Mouse (Mus musculus) intestine, embryonic 16.5 days (tissue): ENCODE measurements at regions not wholly inside any gene's neighbourhood (a gene's known extent, or its start where the extent isn't known, plus 50 kb on each side); places are given as distances from the start of the nearest gene placed in this dataset.

ENCODE experiments used
- ATAC-seq: fragments of 200-750 bp; cut with Nextera tagmentation; 2 replicates; pipeline ENCODE4 v1.8.0; 2017; ENCODE audit warnings: moderate TSS enrichment, moderate library complexity
- H3K27ac ChIP-seq: fragments of 300-500 bp; sonication (generic); 2 replicates; pipeline ENCODE4 v1.5.1; 2014; ENCODE audit warnings: mild to moderate bottlenecking, low read length
- H3K27me3 ChIP-seq: fragments of 300-500 bp; sonication (generic); replicated peaks from 2 replicates; pipeline ENCODE4 v1.6.1; 2014; ENCODE audit warnings: low read length, control low read depth, mixed read lengths; ENCODE audit not compliant: control insufficient read depth, insufficient read depth
- H3K36me3 ChIP-seq: fragments of 300-500 bp; sonication (generic); 2 replicates; pipeline ENCODE4 v1.6.1; 2014; ENCODE audit warnings: low read length, control low read depth; ENCODE audit not compliant: control insufficient read depth, insufficient read depth
- H3K4me1 ChIP-seq: fragments of 300-500 bp; sonication (generic); 2 replicates; pipeline ENCODE4 v1.6.1; 2014; ENCODE audit warnings: low read length, control low read depth, mixed read lengths; ENCODE audit not compliant: control insufficient read depth, insufficient read depth
- H3K4me2 ChIP-seq: fragments of 300-500 bp; sonication (generic); 2 replicates; pipeline ENCODE4 v1.6.1; 2014; ENCODE audit warnings: low read depth, low read length, control low read depth
- H3K4me3 ChIP-seq: fragments of 300-500 bp; sonication (generic); 2 replicates; pipeline ENCODE4 v1.5.1; 2014; ENCODE audit warnings: mild to moderate bottlenecking, low read length
- H3K9ac ChIP-seq: fragments of 300-500 bp; sonication (generic); 2 replicates; pipeline ENCODE4 v1.6.1; 2014; ENCODE audit warnings: low read depth, low read length
- H3K9me3 ChIP-seq: fragments of 300-500 bp; sonication (generic); 2 replicates; pipeline ENCODE4 v1.6.1; 2016; ENCODE audit warnings: low read length, control low read depth; ENCODE audit not compliant: control insufficient read depth
- WGBS: fragments of 180-500 bp; shearing (Covaris S2); extraction: QIAGEN DNeasy Blood & Tissue Kit; methylation state at CpG from one replicate; pipeline ENCODE4 v1.1.7; 2014; 5-methylcytosine and 5-hydroxymethylcytosine counted together

- Histone ChIP-seq H3K36me3 (no peaks in the 10 kb centered on the region), H3K4me1 (no peaks in the 10 kb centered on the region), H3K4me2 (no peak overlapping the region), H3K27me3 (no peaks in the 10 kb centered on the region), H3K9me3 (no peaks in the 10 kb centered on the region), H3K9ac (no peak overlapping the region), H3K27ac (no peak overlapping the region), H3K4me3 (no peak overlapping the region)
- WGBS: 84% methylated on average over 1 of the region's 1 CpGs
- ATAC-seq: no peak
These were observed 1291.5 kb downstream of the Diaph3 start for GRCm38 (mm10) chr14:85849490-85849889.

- H3K4me2 ChIP-seq: no peak overlapping the region
- 78% methylated on average over 2 of the region's 2 CpGs for WGBS
- no peaks in the 10 kb centered on the region for H3K9me3 ChIP-seq
- no peaks in the 10 kb centered on the region for H3K36me3 ChIP-seq
- H3K4me3 ChIP-seq: no peak overlapping the region
- ATAC-seq: no peak
- no peaks in the 10 kb centered on the region for H3K4me1 ChIP-seq
- H3K27ac ChIP-seq: no peak overlapping the region
- no peak overlapping the region for H3K9ac ChIP-seq
- no peaks in the 10 kb centered on the region for H3K27me3 ChIP-seq
These were observed 1305.5 kb downstream of the Diaph3 start for GRCm38 (mm10) chr14:85835494-85835893.

- Histone ChIP-seq H3K27me3 (no peaks in the 10 kb centered on the region), H3K4me2 (no peak overlapping the region), H3K9me3 (no peaks in the 10 kb centered on the region), H3K36me3 (no peaks in the 10 kb centered on the region), H3K4me1 (no peaks in the 10 kb centered on the region), H3K27ac (no peak overlapping the region), H3K4me3 (no peak overlapping the region), H3K9ac (no peak overlapping the region)
- 12% methylated on average over 2 of the region's 2 CpGs for WGBS
- ATAC-seq: no peak
These were observed 1326.1 kb downstream of the Diaph3 start for GRCm38 (mm10) chr14:85814920-85815319.

- H3K9ac ChIP-seq: no peak overlapping the region
- H3K27me3 ChIP-seq: no peaks in the 10 kb centered on the region
- 51% methylated on average over 3 of the region's 3 CpGs for WGBS
- H3K27ac ChIP-seq: no peak overlapping the region
- no peaks in the 10 kb centered on the region for H3K36me3 ChIP-seq
- no peak overlapping the region for H3K4me3 ChIP-seq
- H3K4me2 ChIP-seq: no peak overlapping the region
- H3K4me1 ChIP-seq: no peaks in the 10 kb centered on the region
- no peaks in the 10 kb centered on the region for H3K9me3 ChIP-seq
- no peak for ATAC-seq
These were observed 1341.0 kb downstream of the Pcdh17 start for GRCm38 (mm10) chr14:85784386-85784785.

GRCm38 (mm10) chr14:85770636-85771035 is 1327.3 kb downstream of the Pcdh17 start:
- no peaks in the 10 kb centered on the region for H3K4me1 ChIP-seq
- H3K27ac ChIP-seq: no peak overlapping the region
- no peak for ATAC-seq
- no peaks in the 10 kb centered on the region for H3K9me3 ChIP-seq
- H3K4me3 ChIP-seq: no peak overlapping the region
- H3K27me3 ChIP-seq: no peaks in the 10 kb centered on the region
- no peak overlapping the region for H3K9ac ChIP-seq
- no peaks in the 10 kb centered on the region for H3K36me3 ChIP-seq
- no peak overlapping the region for H3K4me2 ChIP-seq
- 74% methylated on average over 4 of the region's 4 CpGs for WGBS

- H3K36me3 ChIP-seq: no peaks in the 10 kb centered on the region
- 79% methylated on average over 5 of the region's 5 CpGs for WGBS
These were observed 1324.9 kb downstream of the Pcdh17 start for GRCm38 (mm10) chr14:85768301-85768700.

GRCm38 (mm10) chr14:85757343-85757742 is 1314.0 kb downstream of the Pcdh17 start:
- Histone ChIP-seq H3K27me3 (no peaks in the 10 kb centered on the region), H3K9me3 (no peaks in the 10 kb centered on the region), H3K36me3 (no peaks in the 10 kb centered on the region), H3K4me1 (no peaks in the 10 kb centered on the region), H3K9ac (no peak overlapping the region), H3K4me2 (no peak overlapping the region), H3K27ac (no peak overlapping the region), H3K4me3 (no peak overlapping the region)
- ATAC-seq: no peak
- 72% methylated on average over 1 of the region's 1 CpGs for WGBS

More at GRCm38 (mm10) chr14:85768301-85768700, 1324.9 kb downstream of the Pcdh17 start:
- H3K4me3 ChIP-seq: no peak overlapping the region
- no peak for ATAC-seq
- no peaks in the 10 kb centered on the region for H3K4me1 ChIP-seq
- no peak overlapping the region for H3K27ac ChIP-seq
- no peaks in the 10 kb centered on the region for H3K27me3 ChIP-seq
- no peak overlapping the region for H3K9ac ChIP-seq
- H3K4me2 ChIP-seq: no peak overlapping the region
- H3K9me3 ChIP-seq: no peaks in the 10 kb centered on the region

- H3K27ac ChIP-seq: no peak overlapping the region
- H3K27me3 ChIP-seq: no peaks in the 10 kb centered on the region
- no peaks in the 10 kb centered on the region for H3K9me3 ChIP-seq
- H3K4me3 ChIP-seq: no peak overlapping the region
- no peaks in the 10 kb centered on the region for H3K36me3 ChIP-seq
- no peak overlapping the region for H3K9ac ChIP-seq
- ATAC-seq: peak; percentile 94
- H3K4me2 ChIP-seq: no peak overlapping the region
- no peaks in the 10 kb centered on the region for H3K4me1 ChIP-seq
- 58% methylated on average over 4 of the region's 4 CpGs for WGBS
These were observed 1295.2 kb downstream of the Pcdh17 start for GRCm38 (mm10) chr14:85738567-85738966.
